Mouse (Mus musculus) intestine, embryonic 16.5 days (tissue): ENCODE measurements around the gene Fli1. TPM values are rescaled to one million over a fixed set of nuclear protein-coding genes. Genes with fewer than 3 reads are reported as not detected.

ENCODE experiments used
- ATAC-seq: fragments of 200-750 bp; cut with Nextera tagmentation; 2 replicates; pipeline ENCODE4 v1.8.0; 2017; ENCODE audit warnings: moderate TSS enrichment, moderate library complexity
- H3K27ac ChIP-seq: fragments of 300-500 bp; sonication (generic); 2 replicates; pipeline ENCODE4 v1.5.1; 2014; ENCODE audit warnings: mild to moderate bottlenecking, low read length
- H3K27me3 ChIP-seq: fragments of 300-500 bp; sonication (generic); replicated peaks from 2 replicates; pipeline ENCODE4 v1.6.1; 2014; ENCODE audit warnings: low read length, control low read depth, mixed read lengths; ENCODE audit not compliant: control insufficient read depth, insufficient read depth
- H3K36me3 ChIP-seq: fragments of 300-500 bp; sonication (generic); 2 replicates; pipeline ENCODE4 v1.6.1; 2014; ENCODE audit warnings: low read length, control low read depth; ENCODE audit not compliant: control insufficient read depth, insufficient read depth
- H3K4me1 ChIP-seq: fragments of 300-500 bp; sonication (generic); 2 replicates; pipeline ENCODE4 v1.6.1; 2014; ENCODE audit warnings: low read length, control low read depth, mixed read lengths; ENCODE audit not compliant: control insufficient read depth, insufficient read depth
- H3K4me2 ChIP-seq: fragments of 300-500 bp; sonication (generic); 2 replicates; pipeline ENCODE4 v1.6.1; 2014; ENCODE audit warnings: low read depth, low read length, control low read depth
- H3K4me3 ChIP-seq: fragments of 300-500 bp; sonication (generic); 2 replicates; pipeline ENCODE4 v1.5.1; 2014; ENCODE audit warnings: mild to moderate bottlenecking, low read length
- H3K9ac ChIP-seq: fragments of 300-500 bp; sonication (generic); 2 replicates; pipeline ENCODE4 v1.6.1; 2014; ENCODE audit warnings: low read depth, low read length
- H3K9me3 ChIP-seq: fragments of 300-500 bp; sonication (generic); 2 replicates; pipeline ENCODE4 v1.6.1; 2016; ENCODE audit warnings: low read length, control low read depth; ENCODE audit not compliant: control insufficient read depth
- WGBS: fragments of 180-500 bp; shearing (Covaris S2); extraction: QIAGEN DNeasy Blood & Tissue Kit; methylation state at CpG from one replicate; pipeline ENCODE4 v1.1.7; 2014; 5-methylcytosine and 5-hydroxymethylcytosine counted together
- polyA plus RNA-seq: library from polyadenylated mRNA; unstranded; fragments of >200 nt; fragmentation: Nextera tagmentation; extraction: Ambion mirVana; gene quantifications from 2 replicates; pipeline ENCODE4 v1.2.1, GENCODE M21; 2015

Gene Fli1
- polyA plus RNA-seq, 1 experiment from 2014 or later = 10.1 TPM

GRCm38 (mm10) chr9:32443817-32444216, 98.8 kb downstream of the Fli1 start:
- H3K4me1 ChIP-seq = no peaks in the 10 kb centered on the region
- no peaks in the 10 kb centered on the region for H3K27me3 ChIP-seq
- H3K4me2 ChIP-seq = no peak overlapping the region
- 66% methylated on average over 6 of the region's 6 CpGs for WGBS
- H3K27ac ChIP-seq = no peak overlapping the region
- H3K4me3 ChIP-seq = no peak overlapping the region
- ATAC-seq = no peak
- no peaks in the 10 kb centered on the region for H3K9me3 ChIP-seq
- no peaks in the 10 kb centered on the region for H3K36me3 ChIP-seq
- no peak overlapping the region for H3K9ac ChIP-seq

- Histone ChIP-seq H3K9me3 (no peaks in the 10 kb centered on the region), H3K36me3 (no peaks in the 10 kb centered on the region), H3K27me3 (no peaks in the 10 kb centered on the region), H3K9ac (no peak overlapping the region), H3K27ac (no peak overlapping the region), H3K4me2 (no peak overlapping the region), H3K4me1 (no peaks in the 10 kb centered on the region), H3K4me3 (no peak overlapping the region)
- ATAC-seq = no peak
- WGBS = 71% methylated on average over 3 of the region's 3 CpGs
Measured at GRCm38 (mm10) chr9:32443115-32443514, 99.5 kb downstream of the Fli1 start.

GRCm38 (mm10) chr9:32434241-32435213, 108.1 kb downstream of the Fli1 start:
- H3K27ac ChIP-seq = no peak overlapping the region
- H3K36me3 ChIP-seq = no peaks in the 10 kb centered on the region
- no peak overlapping the region for H3K9ac ChIP-seq
- ATAC-seq = no peak
- no peak overlapping the region for H3K4me3 ChIP-seq
- 84% methylated on average over 19 of the region's 19 CpGs for WGBS
- H3K4me1 ChIP-seq = no peaks in the 10 kb centered on the region
- H3K9me3 ChIP-seq = no peaks in the 10 kb centered on the region
- H3K4me2 ChIP-seq = no peak overlapping the region
- H3K27me3 ChIP-seq = no peaks in the 10 kb centered on the region

GRCm38 (mm10) chr9:32431061-32431460, 111.6 kb downstream of the Fli1 start:
- H3K9me3 ChIP-seq = no peaks in the 10 kb centered on the region
- no peaks in the 10 kb centered on the region for H3K4me1 ChIP-seq
- H3K9ac ChIP-seq = no peak overlapping the region
- H3K4me3 ChIP-seq = no peak overlapping the region
- no peak overlapping the region for H3K27ac ChIP-seq
- WGBS = 80% methylated on average over 3 of the region's 3 CpGs
- no peak for ATAC-seq
- H3K36me3 ChIP-seq = no peaks in the 10 kb centered on the region
- H3K4me2 ChIP-seq = no peak overlapping the region
- no peaks in the 10 kb centered on the region for H3K27me3 ChIP-seq

- no peak for ATAC-seq
- Histone ChIP-seq H3K27ac (no peak overlapping the region), H3K4me3 (no peak overlapping the region), H3K36me3 (no peaks in the 10 kb centered on the region), H3K9me3 (no peaks in the 10 kb centered on the region), H3K4me1 (no peaks in the 10 kb centered on the region), H3K4me2 (no peak overlapping the region), H3K9ac (no peak overlapping the region), H3K27me3 (no peaks in the 10 kb centered on the region)
- 77% methylated on average over 7 of the region's 7 CpGs for WGBS
Measured at GRCm38 (mm10) chr9:32425321-32425720, 117.3 kb downstream of the Fli1 start.

GRCm38 (mm10) chr9:32420711-32421110, 122.0 kb downstream of the Fli1 start:
- Histone ChIP-seq H3K27ac (no peak overlapping the region), H3K9me3 (no peaks in the 10 kb centered on the region), H3K36me3 (no peaks in the 10 kb centered on the region), H3K9ac (no peak overlapping the region), H3K4me3 (no peak overlapping the region), H3K4me1 (no peaks in the 10 kb centered on the region), H3K4me2 (no peak overlapping the region), H3K27me3 (no peaks in the 10 kb centered on the region)
- ATAC-seq = no peak

- WGBS = 54% methylated on average over 8 of the region's 8 CpGs
- Histone ChIP-seq H3K27me3 (no peaks in the 10 kb centered on the region), H3K36me3 (no peaks in the 10 kb centered on the region), H3K9me3 (no peaks in the 10 kb centered on the region), H3K27ac (no peak overlapping the region), H3K4me2 (no peak overlapping the region), H3K4me1 (no peaks in the 10 kb centered on the region), H3K4me3 (no peak overlapping the region), H3K9ac (no peak overlapping the region)
- no peak for ATAC-seq
Measured at GRCm38 (mm10) chr9:32417466-32418116, 125.1 kb downstream of the Fli1 start.

- Histone ChIP-seq H3K27me3 (no peaks in the 10 kb centered on the region), H3K4me1 (no peaks in the 10 kb centered on the region), H3K9ac (no peak overlapping the region), H3K36me3 (no peaks in the 10 kb centered on the region), H3K4me3 (no peak overlapping the region), H3K4me2 (no peak overlapping the region), H3K9me3 (no peaks in the 10 kb centered on the region), H3K27ac (no peak overlapping the region)
- 95% methylated on average over 3 of the region's 3 CpGs for WGBS
- ATAC-seq = no peak
Measured at GRCm38 (mm10) chr9:32415952-32416351, 126.7 kb downstream of the Fli1 start.

- WGBS = 78% methylated on average over 1 of the region's 1 CpGs
- Histone ChIP-seq H3K9ac (no peak overlapping the region), H3K36me3 (no peaks in the 10 kb centered on the region), H3K9me3 (no peaks in the 10 kb centered on the region), H3K27me3 (no peaks in the 10 kb centered on the region), H3K4me3 (no peak overlapping the region), H3K4me2 (no peak overlapping the region), H3K4me1 (no peaks in the 10 kb centered on the region), H3K27ac (no peak overlapping the region)
- no peak for ATAC-seq
Measured at GRCm38 (mm10) chr9:32414956-32415355, 127.7 kb downstream of the Fli1 start.
